ENCODE assay signal across 9 mouse cellular contexts in the genomic region with DNA sequence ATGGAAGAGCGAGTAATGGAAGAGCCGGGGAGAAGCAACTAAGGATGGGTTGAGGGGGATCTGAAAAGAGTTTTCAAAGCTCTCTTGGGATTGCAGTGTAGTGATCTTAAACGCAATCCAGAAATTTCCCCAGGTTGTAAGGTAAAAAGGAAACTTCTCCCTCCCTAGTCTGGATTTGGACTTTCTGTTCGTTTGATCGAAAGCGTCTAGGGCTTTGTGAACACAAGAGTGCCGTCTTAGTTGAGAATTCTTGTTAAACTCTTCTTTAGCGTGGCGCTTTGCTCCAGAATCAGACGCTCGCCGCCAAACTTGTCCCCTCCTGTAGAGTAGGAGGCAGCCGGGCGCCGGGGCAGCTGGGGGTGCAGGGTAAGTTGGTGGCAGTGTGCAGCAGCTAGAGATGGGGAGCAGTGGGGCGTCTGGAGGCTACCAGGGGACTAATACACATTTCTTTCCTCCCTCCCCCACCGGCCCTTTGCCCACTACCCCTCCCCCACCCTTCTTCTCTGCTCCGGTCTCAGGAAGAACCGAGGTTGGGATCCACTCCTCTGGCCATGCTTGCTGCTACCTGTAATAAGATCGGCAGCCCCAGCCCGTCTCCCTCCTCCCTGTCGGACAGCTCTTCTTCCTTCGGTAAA. TPM values are rescaled to one million over a fixed set of nuclear protein-coding genes. Genes with fewer than 3 reads are reported as not detected.
DNase-seq lines count a peak whose midpoint lies in the region; ATAC-seq lines count a peak whose summit lies in the region.
"Had no signal": no experiment of that assay in that cellular context is flagged by ENCODE, and none has a peak within 500 bp of the region (broad histone marks: within the 10 kb centered on the region; RNA-seq: fewer than 3 reads in every experiment).

No protein-coding gene starts in this region.

- ATAC-seq in liver, embryonic 13.5 days (ENCODE audit: low read depth): no peak
- ATAC-seq in monocyte, adult 5-6 weeks (replicated peaks; ENCODE audit: insufficient number of reproducible peaks, low FRiP score, low TSS enrichment, poor library complexity, severe bottlenecking): no peak; the same call in 1 of the 2 replicates

- no peaks in the 10 kb centered on the region for H3K36me3 ChIP-seq in liver, embryonic 13.5 days

- 2% methylated on average over 23 of the region's 23 CpGs for WGBS in liver, embryonic 13.5 days (ENCODE audit: insufficient replicate concordance)

- H3K9ac ChIP-seq in liver, embryonic 13.5 days: no peak overlapping the region

- peak overlapping the region; percentile 31; the same call in 1 of the 2 replicates for H3K4me3 ChIP-seq in liver, embryonic 13.5 days (replicated peaks)

- no peaks in the 10 kb centered on the region for H3K9me3 ChIP-seq in liver, embryonic 13.5 days (replicated peaks)

- peaks cover 93% of the 10 kb centered on the region for H3K27me3 ChIP-seq in liver, embryonic 13.5 days

- peaks cover 5% of the 10 kb centered on the region for H3K4me1 ChIP-seq in liver, embryonic 13.5 days (replicated peaks)

- intact Hi-C loops in left cerebral cortex, postnatal 4 days (cut with DNase I): no loop called here

- H3K27ac ChIP-seq in liver, embryonic 13.5 days: no peak overlapping the region

- DNase-seq in adrenal gland, adult 2 months: peak; percentile 10
- no peak for DNase-seq in adrenal gland, postnatal 36 days
- peak; percentile 42 for DNase-seq in testis, postnatal 10 days (ENCODE audit: low spot score)
- DNase-seq in testis, postnatal 14 days (ENCODE audit: low spot score): no peak
- no peak for DNase-seq in liver, embryonic 13.5 days
- no peak for DNase-seq in spleen, adult 12 weeks (ENCODE audit: low spot score)
- DNase-seq in left cerebral cortex, postnatal 4 days: no peak
- DNase-seq: thymus, postnatal 14 days had no signal

- H3K4me2 ChIP-seq in liver, embryonic 13.5 days: peak overlapping the region; percentile 65

RNA-seq across cellular contexts. Expression of a gene that starts 1.8 kb away (rescaled TPM):
- not detected for total RNA-seq in adrenal gland, adult 2 months (2021)
- polyA plus RNA-seq in adrenal gland, adult 2 months (2012; rRNA removed): not detected in 2 replicates
- not detected for total RNA-seq in adrenal gland, postnatal 36 days (2021)
- polyA plus RNA-seq in liver, embryonic 13.5 days (2015; fragmentation: Nextera tagmentation; extraction: Ambion mirVana): not detected in 2 replicates
- total RNA-seq in monocyte, adult 5-6 weeks (2017): not detected in 3 replicates
- total RNA-seq in left cerebral cortex, postnatal 4 days (2021): 1 to 10 TPM; 8.1 to 9.4 TPM

Comparison
In these comparisons a context has a peak if more than half of its experiments do, and no peak if none do; other contexts are left out.
1. DNase-seq: peak in adrenal gland, adult 2 months (single experiment) and testis, postnatal 10 days (single experiment); none in adrenal gland, postnatal 36 days (0 of 2), testis, postnatal 14 days (single experiment), liver, embryonic 13.5 days (single experiment), spleen, adult 12 weeks (single experiment) and left cerebral cortex, postnatal 4 days (single experiment).